ENCODE assay signal across 10 mouse cellular contexts in genomic region chr11:69010400-69011323, GRCm38 (mm10). TPM values are rescaled to one million over a fixed set of nuclear protein-coding genes. Genes with fewer than 3 reads are reported as not detected.
DNase-seq lines count a peak whose midpoint lies in the region; ATAC-seq and TF ChIP-seq lines count a peak whose summit lies in the region.
"Had no signal": no experiment of that assay in that cellular context is flagged by ENCODE, and none has a peak within 500 bp of the region (broad histone marks: within the 10 kb centered on the region; RNA-seq: fewer than 3 reads in every experiment).

No protein-coding gene starts in this region.

- peak overlapping the region; percentile 66; the same call in 1 of the 2 replicates for H3K4me3 ChIP-seq in forebrain, embryonic 10.5 days
- no peak overlapping the region for H3K4me3 ChIP-seq in forebrain, embryonic 15.5 days
- H3K4me3 ChIP-seq in kidney, embryonic 14.5 days (ENCODE audit: low read length), result no peak overlapping the region; the same call in 1 of the 2 replicates
- no peak overlapping the region; the same call in 1 of the 2 replicates for H3K4me3 ChIP-seq in ES-Bruce4 (ENCODE audit: low read depth, low read length)
- H3K4me3 ChIP-seq in liver, embryonic 12.5 days, result peak overlapping the region; percentile 69

- H3K4me1 ChIP-seq in forebrain, embryonic 10.5 days, result peaks cover 35% of the 10 kb centered on the region
- peaks cover 36% of the 10 kb centered on the region for H3K4me1 ChIP-seq in forebrain, embryonic 15.5 days
- H3K4me1 ChIP-seq in kidney, embryonic 14.5 days (ENCODE audit: control insufficient read depth, insufficient read depth, low read length), result peaks cover 12% of the 10 kb centered on the region; the same call in 1 of the 2 replicates
- no peaks in the 10 kb centered on the region for H3K4me1 ChIP-seq in ES-Bruce4 (ENCODE audit: control insufficient read depth, insufficient read depth, low read length)
- H3K4me1 ChIP-seq in liver, embryonic 12.5 days, result peaks cover 69% of the 10 kb centered on the region

- no peak for TF ChIP-seq POLR2A in ES-Bruce4 (IDR thresholded peaks at IDR 0.05; ENCODE audit: insufficient read depth, low read length)

- H3K27me3 ChIP-seq in forebrain, embryonic 10.5 days (ENCODE audit: poor library complexity, severe bottlenecking), result no peaks in the 10 kb centered on the region
- no peaks in the 10 kb centered on the region for H3K27me3 ChIP-seq in forebrain, embryonic 15.5 days
- H3K27me3 ChIP-seq in kidney, embryonic 14.5 days (ENCODE audit: control insufficient read depth, insufficient read depth, low read length), result no peaks in the 10 kb centered on the region
- H3K27me3 ChIP-seq in ES-Bruce4 (ENCODE audit: control insufficient read depth, insufficient read depth, low read length, poor library complexity, severe bottlenecking), result no peaks in the 10 kb centered on the region
- H3K27me3 ChIP-seq in liver, embryonic 12.5 days (replicated peaks), result no peaks in the 10 kb centered on the region

- ATAC-seq in forebrain, embryonic 15.5 days (replicated peaks), result no peak
- ATAC-seq in kidney, embryonic 14.5 days (ENCODE audit: low FRiP score, low TSS enrichment), result no peak
- ATAC-seq in liver, embryonic 12.5 days, result no peak
- ATAC-seq: forebrain, postnatal 0 days had no signal

- 89% methylated on average over 15 of the region's 15 CpGs for WGBS in forebrain, embryonic 10.5 days
- WGBS in forebrain, embryonic 15.5 days, result 93% methylated on average over 15 of the region's 15 CpGs
- 93% methylated on average over 15 of the region's 15 CpGs for WGBS in kidney, embryonic 14.5 days
- 77% methylated on average over 15 of the region's 15 CpGs for WGBS in liver, embryonic 12.5 days (ENCODE audit: insufficient replicate concordance)

- no peak for DNase-seq in forebrain, embryonic 10.5 days (ENCODE audit: extremely low spot score, low spot score)
- DNase-seq in kidney, adult 9 months, result no peak
- DNase-seq in urinary bladder, postnatal 10 days (ENCODE audit: low spot score), result no peak
- no peak for DNase-seq in testis, postnatal 14 days (ENCODE audit: low spot score)
- DNase-seq: forebrain, postnatal 0 days; kidney, postnatal 25 days had no signal

- no peak overlapping the region for H3K9ac ChIP-seq in forebrain, embryonic 15.5 days (replicated peaks)
- no peak overlapping the region for H3K9ac ChIP-seq in kidney, embryonic 14.5 days (ENCODE audit: low read depth, low read length)
- H3K9ac ChIP-seq in ES-Bruce4 (ENCODE audit: low read depth, poor library complexity, severe bottlenecking), result peak overlapping the region; percentile 89
- peak overlapping the region; percentile 84 for H3K9ac ChIP-seq in liver, embryonic 12.5 days
- H3K9ac ChIP-seq: forebrain, postnatal 0 days had no signal

- peaks cover 10% of the 10 kb centered on the region for H3K36me3 ChIP-seq in forebrain, embryonic 10.5 days (replicated peaks)
- H3K36me3 ChIP-seq in forebrain, embryonic 15.5 days, result no peaks in the 10 kb centered on the region
- H3K36me3 ChIP-seq in kidney, embryonic 14.5 days (ENCODE audit: control insufficient read depth, insufficient read depth, low read length), result no peaks in the 10 kb centered on the region
- peaks cover 13% of the 10 kb centered on the region for H3K36me3 ChIP-seq in ES-Bruce4 (ENCODE audit: control insufficient read depth, insufficient read depth, low read length, poor library complexity, severe bottlenecking)
- H3K36me3 ChIP-seq in liver, embryonic 12.5 days, result peaks cover 6% of the 10 kb centered on the region; the same call in 1 of the 2 replicates

- no peak overlapping the region for H3K4me2 ChIP-seq in forebrain, embryonic 15.5 days (replicated peaks)
- H3K4me2 ChIP-seq in kidney, embryonic 14.5 days (replicated peaks; ENCODE audit: low read depth, low read length), result peak overlapping the region; percentile 84; the same call in 1 of the 2 replicates
- H3K4me2 ChIP-seq in liver, embryonic 12.5 days, result peak overlapping the region; percentile 85

- TF ChIP-seq CTCF in ES-Bruce4 (IDR thresholded peaks at IDR 0.05; ENCODE audit: low read depth, low read length), result no peak

- H3K9me3 ChIP-seq in forebrain, embryonic 10.5 days, result no peaks in the 10 kb centered on the region
- no peaks in the 10 kb centered on the region for H3K9me3 ChIP-seq in forebrain, embryonic 15.5 days
- H3K9me3 ChIP-seq in kidney, embryonic 14.5 days (ENCODE audit: control insufficient read depth, low read length), result no peaks in the 10 kb centered on the region
- no peaks in the 10 kb centered on the region for H3K9me3 ChIP-seq in ES-Bruce4 (replicated peaks; ENCODE audit: control insufficient read depth, insufficient read depth, low read length, poor library complexity, severe bottlenecking)
- no peaks in the 10 kb centered on the region for H3K9me3 ChIP-seq in liver, embryonic 12.5 days (replicated peaks)

- no peak overlapping the region for H3K27ac ChIP-seq in forebrain, embryonic 10.5 days
- H3K27ac ChIP-seq in forebrain, embryonic 15.5 days (replicated peaks), result no peak overlapping the region
- no peak overlapping the region for H3K27ac ChIP-seq in kidney, embryonic 14.5 days (ENCODE audit: low read depth, low read length)
- H3K27ac ChIP-seq in ES-Bruce4 (ENCODE audit: insufficient read depth, low read length), result peak overlapping the region; percentile 30; the same call in 1 of the 2 replicates
- H3K27ac ChIP-seq in liver, embryonic 12.5 days, result peak overlapping the region; percentile 99

- no peak for TF ChIP-seq EP300 in ES-Bruce4 (IDR thresholded peaks at IDR 0.05; ENCODE audit: insufficient read depth, low read depth, low read length)

RNA-seq across cellular contexts. Expression of gene Pfas, which starts 2.4 kb away (rescaled TPM):
- 70.5 and 72.8 TPM in 2 replicates for polyA plus RNA-seq in forebrain, embryonic 10.5 days (2016; fragmentation: Nextera tagmentation; extraction: Ambion mirVana)
- polyA plus RNA-seq in forebrain, embryonic 15.5 days (2015; fragmentation: Nextera tagmentation; extraction: Ambion mirVana), result 22.5 and 26.3 TPM in 2 replicates
- polyA plus RNA-seq in kidney, embryonic 14.5 days (2014; fragmentation: Nextera tagmentation; extraction: Ambion mirVana), result 33.7 and 47.7 TPM in 2 replicates
- polyA plus RNA-seq in ES-Bruce4 (2011; ENCODE audit: insufficient read depth, insufficient read length, low read depth, missing spikeins), result 79.6 and 85.3 TPM in 2 replicates
- 42.2 and 44.4 TPM in 2 replicates for polyA plus RNA-seq in liver, embryonic 12.5 days (2016; fragmentation: Nextera tagmentation; extraction: Ambion mirVana)

RNA-seq across cellular contexts. Expression of gene Ctc1, which starts 5.0 kb away (rescaled TPM):
- polyA plus RNA-seq in forebrain, embryonic 10.5 days (2016; fragmentation: Nextera tagmentation; extraction: Ambion mirVana), result 79.6 and 86.1 TPM in 2 replicates
- polyA plus RNA-seq in forebrain, embryonic 15.5 days (2015; fragmentation: Nextera tagmentation; extraction: Ambion mirVana), result 65.9 and 67.8 TPM in 2 replicates
- polyA plus RNA-seq in kidney, embryonic 14.5 days (2014; fragmentation: Nextera tagmentation; extraction: Ambion mirVana), result 44.2 and 62.3 TPM in 2 replicates
- 164 and 169 TPM in 2 replicates for polyA plus RNA-seq in ES-Bruce4 (2011; ENCODE audit: insufficient read depth, insufficient read length, low read depth, missing spikeins)
- polyA plus RNA-seq in liver, embryonic 12.5 days (2016; fragmentation: Nextera tagmentation; extraction: Ambion mirVana), result 31.4 and 34.2 TPM in 2 replicates

RNA-seq across cellular contexts. Expression of gene Aurkb, which starts 34.8 kb away (rescaled TPM):
- polyA plus RNA-seq in forebrain, embryonic 10.5 days (2016; fragmentation: Nextera tagmentation; extraction: Ambion mirVana), result 227 and 236 TPM in 2 replicates
- 68.3 and 81.8 TPM in 2 replicates for polyA plus RNA-seq in forebrain, embryonic 15.5 days (2015; fragmentation: Nextera tagmentation; extraction: Ambion mirVana)
- polyA plus RNA-seq in kidney, embryonic 14.5 days (2014; fragmentation: Nextera tagmentation; extraction: Ambion mirVana), result 145 and 155 TPM in 2 replicates
- polyA plus RNA-seq in ES-Bruce4 (2011; ENCODE audit: insufficient read depth, insufficient read length, low read depth, missing spikeins), result 108 and 121 TPM in 2 replicates
- 142 TPM in 2 replicates for polyA plus RNA-seq in liver, embryonic 12.5 days (2016; fragmentation: Nextera tagmentation; extraction: Ambion mirVana)

RNA-seq across cellular contexts. Expression of gene Rangrf, which starts 35.7 kb away (rescaled TPM):
- 90.7 and 97.5 TPM in 2 replicates for polyA plus RNA-seq in forebrain, embryonic 10.5 days (2016; fragmentation: Nextera tagmentation; extraction: Ambion mirVana)
- 37.0 and 39.3 TPM in 2 replicates for polyA plus RNA-seq in forebrain, embryonic 15.5 days (2015; fragmentation: Nextera tagmentation; extraction: Ambion mirVana)
- polyA plus RNA-seq in kidney, embryonic 14.5 days (2014; fragmentation: Nextera tagmentation; extraction: Ambion mirVana), result 68.7 and 95.2 TPM in 2 replicates
- polyA plus RNA-seq in ES-Bruce4 (2011; ENCODE audit: insufficient read depth, insufficient read length, low read depth, missing spikeins), result 70.3 and 98.6 TPM in 2 replicates
- polyA plus RNA-seq in liver, embryonic 12.5 days (2016; fragmentation: Nextera tagmentation; extraction: Ambion mirVana), result 54.7 and 61.0 TPM in 2 replicates

RNA-seq across cellular contexts. Expression of gene Slc25a35, which starts 42.7 kb away (rescaled TPM):
- 1.9 and 2.1 TPM in 2 replicates for polyA plus RNA-seq in forebrain, embryonic 10.5 days (2016; fragmentation: Nextera tagmentation; extraction: Ambion mirVana)
- 1.5 and 1.7 TPM in 2 replicates for polyA plus RNA-seq in forebrain, embryonic 15.5 days (2015; fragmentation: Nextera tagmentation; extraction: Ambion mirVana)
- polyA plus RNA-seq in kidney, embryonic 14.5 days (2014; fragmentation: Nextera tagmentation; extraction: Ambion mirVana), result 3.4 and 4.5 TPM in 2 replicates
- polyA plus RNA-seq in ES-Bruce4 (2011; ENCODE audit: insufficient read depth, insufficient read length, low read depth, missing spikeins), result 3.4 and 4.6 TPM in 2 replicates
- 0.87 and 0.90 TPM in 2 replicates for polyA plus RNA-seq in liver, embryonic 12.5 days (2016; fragmentation: Nextera tagmentation; extraction: Ambion mirVana)

Comparison
In these comparisons a context has a peak if more than half of its experiments do, and no peak if none do; other contexts are left out.
1. H3K4me3 ChIP-seq: peak in forebrain, embryonic 10.5 days (single experiment) and liver, embryonic 12.5 days (single experiment); none in forebrain, embryonic 15.5 days (single experiment), kidney, embryonic 14.5 days (single experiment) and ES-Bruce4 (single experiment).
2. H3K27ac ChIP-seq: peak in ES-Bruce4 (single experiment) and liver, embryonic 12.5 days (single experiment); none in forebrain, embryonic 10.5 days (single experiment), forebrain, embryonic 15.5 days (single experiment) and kidney, embryonic 14.5 days (single experiment).
3. H3K9ac ChIP-seq: peak in ES-Bruce4 (single experiment) and liver, embryonic 12.5 days (single experiment); none in forebrain, embryonic 15.5 days (single experiment) and kidney, embryonic 14.5 days (single experiment).